Mouse (Mus musculus) megakaryocyte, embryonic 14.5 days (primary cell): ENCODE measurements around the gene Stx18. TPM values are rescaled to one million over a fixed set of nuclear protein-coding genes. Genes with fewer than 3 reads are reported as not detected.

Experiments
- H3K27me3 ChIP-seq: replicated peaks from 2 replicates; pipeline ENCODE3; 2012; ENCODE audit warnings: inconsistent platforms
- H3K36me3 ChIP-seq: replicated peaks from 2 replicates; pipeline ENCODE3; 2012; ENCODE audit warnings: low read length, inconsistent platforms, mixed read lengths
- H3K4me1 ChIP-seq: 2 replicates; pipeline ENCODE4 v1.6.1; 2012; ENCODE audit warnings: inconsistent platforms
- H3K4me3 ChIP-seq: replicated peaks from 2 replicates; pipeline ENCODE3; 2012; ENCODE audit warnings: moderate library complexity, mild to moderate bottlenecking, inconsistent platforms
- H3K9me3 ChIP-seq: 2 replicates; pipeline ENCODE4 v1.6.1; 2012; ENCODE audit warnings: inconsistent platforms
- FLI1 ChIP-seq: IDR thresholded peaks from 2 replicates; pipeline ENCODE4 v1.6.1; 2012; ENCODE audit warnings: low read length, inconsistent platforms, mixed read lengths
- GATA1 ChIP-seq: IDR thresholded peaks from 3 replicates; pipeline ENCODE4 v1.6.1; 2012; ENCODE audit warnings: mixed read lengths, low read length, inconsistent platforms, borderline replicate concordance
- polyA plus RNA-seq: library from polyadenylated mRNA; stranded (reverse); fragments of >175 nt; gene quantifications from 2 replicates; pipeline ENCODE4 v1.2.3, GENCODE M21; 2012; ENCODE audit warnings: low replicate concordance; ENCODE audit not compliant: insufficient read depth

The Stx18 gene
- polyA plus RNA-seq, 1 experiment, result 30.9 TPM

DNA sequence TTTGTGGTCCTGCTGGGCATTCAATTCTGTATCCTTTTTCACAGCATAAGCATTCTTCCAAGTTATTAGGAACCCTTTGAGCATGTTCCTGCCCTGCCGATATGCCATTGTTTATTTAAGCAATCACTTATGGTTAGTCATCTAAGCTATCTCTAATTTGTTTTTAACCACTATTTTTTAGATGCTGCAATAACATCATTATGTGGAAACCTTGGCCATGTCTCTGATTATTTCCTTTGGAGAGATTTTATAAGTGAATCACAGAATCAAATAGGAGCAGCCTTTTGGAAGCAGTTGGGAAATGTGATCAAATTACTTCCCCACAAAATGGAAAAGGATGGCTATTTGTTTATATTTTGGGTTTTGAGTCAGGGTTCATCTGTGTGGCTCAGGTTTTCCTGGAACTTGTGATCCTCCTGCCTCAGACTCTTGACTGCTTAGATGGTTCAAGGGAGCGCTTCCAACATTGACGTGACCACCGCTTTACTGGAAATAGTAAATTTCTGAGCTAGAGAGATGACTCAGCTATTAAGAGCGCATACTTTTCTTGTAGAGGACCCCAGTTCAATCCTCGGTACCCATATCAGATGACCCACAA, 146.2 kb downstream of the Stx18 start:
- TF ChIP-seq GATA1, result no peak
- no peak for TF ChIP-seq FLI1
- Histone ChIP-seq H3K9me3 (peaks cover 16% of the 10 kb centered on the region), H3K4me3 (no peak overlapping the region), H3K27me3 (peaks cover 22% of the 10 kb centered on the region), H3K4me1 (no peaks in the 10 kb centered on the region), H3K36me3 (no peaks in the 10 kb centered on the region)

DNA sequence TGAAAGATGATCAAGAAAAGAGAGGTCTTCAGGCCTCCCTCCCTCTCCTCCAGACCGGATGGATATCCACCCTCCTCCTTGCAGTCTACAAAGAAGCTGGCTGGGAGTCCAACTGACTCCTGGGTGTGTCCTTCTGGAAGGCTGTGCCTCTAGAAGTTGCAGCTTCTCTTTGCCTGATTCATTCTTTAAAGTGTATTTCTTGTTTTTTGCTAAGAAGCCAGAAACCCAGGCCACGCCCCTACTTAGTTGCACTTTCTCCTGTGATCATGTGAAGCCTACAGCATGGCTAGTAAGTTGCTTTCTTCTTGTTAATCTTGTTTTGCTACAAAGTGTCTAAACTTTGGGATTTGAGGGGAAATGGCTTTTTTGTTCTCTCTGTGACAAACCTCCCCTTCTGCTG, 148.5 kb downstream of the Stx18 start:
- H3K36me3 ChIP-seq, result no peaks in the 10 kb centered on the region
- TF ChIP-seq GATA1 (no peak), FLI1 (no peak)
- H3K9me3 ChIP-seq, result peaks cover 23% of the 10 kb centered on the region
- H3K27me3 ChIP-seq, result peaks cover 20% of the 10 kb centered on the region
- H3K4me3 ChIP-seq, result no peak overlapping the region
- H3K4me1 ChIP-seq, result no peaks in the 10 kb centered on the region

Other genes starting within 250 kb of the Stx18 start
- not detected in 2 replicates for gene Msx1, start 214.2 kb upstream of the Stx18 start, polyA plus RNA-seq
- gene Nsg1, start 121.2 kb downstream of the Stx18 start, polyA plus RNA-seq, result not detected in 2 replicates
- gene Zbtb49, start 181.7 kb downstream of the Stx18 start, polyA plus RNA-seq, result 2.6 and 4.1 TPM in 2 replicates
- gene Lyar, start 181.7 kb downstream of the Stx18 start, polyA plus RNA-seq, result 5.5 and 113 TPM in 2 replicates
- gene Tmem128, start 221.4 kb downstream of the Stx18 start, polyA plus RNA-seq, result 11.3 and 61.4 TPM in 2 replicates
- 0.21 TPM in 1 of 2 replicates, not detected in the other for gene Otop1, start 237.2 kb downstream of the Stx18 start, polyA plus RNA-seq